Mouse (Mus musculus): ENCODE measurements at regions not wholly inside any gene's neighbourhood (a gene's known extent, or its start where the extent isn't known, plus 50 kb on each side); places are given as distances from the start of the nearest gene placed in this dataset.

DNA sequence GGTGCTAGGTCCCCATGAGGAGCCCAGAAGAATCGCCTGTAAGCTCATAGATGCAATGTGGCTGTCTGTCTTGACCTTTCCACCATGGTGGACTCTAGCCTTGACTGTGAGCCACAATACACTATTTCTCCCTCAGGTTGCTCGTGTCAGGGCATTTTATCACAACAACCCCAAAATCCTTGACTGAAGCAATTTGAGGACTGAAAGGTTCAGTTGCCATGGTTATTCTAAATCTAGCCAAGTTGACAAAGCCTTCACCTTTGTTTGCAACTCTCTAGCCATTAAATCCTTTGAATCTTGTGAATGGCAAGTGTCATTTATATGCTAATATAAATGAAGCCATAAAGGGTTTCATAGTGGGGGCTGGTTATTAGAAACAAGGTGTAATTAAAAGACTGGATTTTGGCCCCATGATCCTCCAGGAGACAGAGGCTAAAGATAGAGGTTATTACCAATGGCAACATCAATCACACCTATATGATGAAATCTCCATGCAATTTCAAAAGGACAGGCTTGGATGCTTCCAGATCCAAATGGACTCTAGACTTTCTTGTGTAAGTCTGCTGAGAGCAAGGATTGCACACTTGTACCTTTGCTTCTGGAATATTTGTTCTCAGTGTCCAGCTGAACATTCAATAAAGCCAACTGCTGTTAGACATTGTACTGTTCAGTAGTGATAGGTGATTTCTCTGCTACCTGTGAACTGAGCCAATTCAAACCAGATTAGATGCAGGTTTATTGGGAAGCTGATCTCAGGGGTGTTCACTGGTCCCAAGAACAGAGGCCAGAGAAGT lies 59.5 kb upstream of the Mocs1 start:
- Histone ChIP-seq H3K36me3 (ENCODE audit: insufficient read depth, low read length) (no peaks in the 10 kb centered on the region), H3K27me3 (ENCODE audit: insufficient read depth, low read length) (no peaks in the 10 kb centered on the region), H3K4me1 (ENCODE audit: insufficient read depth, low read length) (no peaks in the 10 kb centered on the region), H3K9me3 (ENCODE audit: low read length) (no peaks in the 10 kb centered on the region), H3K4me2 (ENCODE audit: low read depth, low read length) (no peak overlapping the region), H3K27ac (no peak overlapping the region), H3K4me3 (ENCODE audit: low read length) (no peak overlapping the region), H3K9ac (replicated peaks; ENCODE audit: low read length) (no peak overlapping the region)
- 76% methylated on average over 2 of the region's 2 CpGs for WGBS
- DNase-seq (ENCODE audit: low spot score), result no peak
- no peak for TF ChIP-seq CTCF (IDR thresholded peaks at IDR 0.05; ENCODE audit: low read depth)
- no peak for ATAC-seq

DNA sequence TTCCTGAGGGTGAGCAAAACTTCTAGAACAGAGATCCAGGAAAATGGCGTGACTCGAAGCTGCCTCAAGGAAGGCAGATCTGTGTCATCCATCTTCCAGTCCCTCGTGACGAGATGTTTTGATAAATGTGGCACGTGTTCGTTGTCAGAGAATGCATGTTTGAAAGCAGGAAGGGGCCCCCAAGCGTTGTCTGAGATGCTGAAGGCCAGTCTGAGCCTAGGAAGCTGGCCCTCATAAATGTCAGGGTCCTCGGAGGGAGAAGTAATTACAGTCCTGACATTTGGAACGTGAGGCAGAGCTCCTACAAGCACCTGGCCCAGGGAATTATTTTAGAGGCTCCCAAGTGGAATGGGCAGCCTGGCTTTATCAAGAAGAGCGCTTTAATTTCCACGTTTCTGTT lies 50.5 kb upstream of the Mocs1 start:
- no peak overlapping the region for H3K4me3 ChIP-seq (ENCODE audit: low read length)
- ATAC-seq (no peak), DNase-seq (ENCODE audit: low spot score) (no peak)
- H3K27me3 ChIP-seq (ENCODE audit: insufficient read depth, low read length), result no peaks in the 10 kb centered on the region
- no peaks in the 10 kb centered on the region for H3K36me3 ChIP-seq (ENCODE audit: insufficient read depth, low read length)
- 67% methylated on average over 11 of the region's 11 CpGs for WGBS
- no peaks in the 10 kb centered on the region for H3K4me1 ChIP-seq (ENCODE audit: insufficient read depth, low read length)
- H3K4me2 ChIP-seq (ENCODE audit: low read depth, low read length), result no peak overlapping the region
- no peak overlapping the region for H3K27ac ChIP-seq
- TF ChIP-seq CTCF (IDR thresholded peaks at IDR 0.05; ENCODE audit: low read depth), result no peak
- H3K9ac ChIP-seq (replicated peaks; ENCODE audit: low read length), result no peak overlapping the region
- no peaks in the 10 kb centered on the region for H3K9me3 ChIP-seq (ENCODE audit: low read length)

Data from hindbrain, postnatal 0 days (tissue).